Mouse (Mus musculus): ENCODE results near the gene Naa35.

GRCm38 (mm10) chr13:59656975-59657388 lies 71.9 kb downstream of the Naa35 start:
- TF ChIP-seq ZNF384 (IDR thresholded peaks at IDR 0.05; ENCODE audit: low read depth, low read length) (no peak), ZC3H11A (IDR thresholded peaks at IDR 0.05; ENCODE audit: borderline replicate concordance, low read depth, low read length) (no peak), MAFK (IDR thresholded peaks at IDR 0.05; ENCODE audit: insufficient read depth, low read depth, low read length) (peak; percentile 87), HCFC1 (IDR thresholded peaks at IDR 0.05; ENCODE audit: borderline replicate concordance, insufficient read depth, low read length) (no peak; the same call in 1 of the 2 replicates), CHD2 (IDR thresholded peaks at IDR 0.05; ENCODE audit: low read depth, low read length) (no peak)

All from ES-E14 (cell line).